Mouse (Mus musculus) embryonic facial prominence, embryonic 10.5 days (tissue): ENCODE results near the gene Vmn1r223. TPM values are rescaled to one million over a fixed set of nuclear protein-coding genes. Genes with fewer than 3 reads are reported as not detected.

Experiments used
- DNase-seq: peaks from one replicate; pipeline ENCODE4 v3.0.0-alpha.2; 2017; ENCODE audit warnings: low spot score
- H3K27ac ChIP-seq: fragments of 300-500 bp; sonication (generic); replicated peaks from 2 replicates; pipeline ENCODE4 v1.5.1; 2016; ENCODE audit warnings: mild to moderate bottlenecking
- H3K27me3 ChIP-seq: fragments of 300-500 bp; sonication (generic); replicated peaks from 2 replicates; pipeline ENCODE4 v1.6.1; 2016; ENCODE audit warnings: low read depth, mild to moderate bottlenecking; ENCODE audit not compliant: poor library complexity, severe bottlenecking
- H3K36me3 ChIP-seq: fragments of 300-500 bp; sonication (generic); replicated peaks from 2 replicates; pipeline ENCODE4 v1.6.1; 2016; ENCODE audit warnings: mild to moderate bottlenecking, moderate library complexity
- H3K4me1 ChIP-seq: fragments of 300-500 bp; sonication (generic); 2 replicates; pipeline ENCODE4 v1.6.1; 2016
- H3K4me3 ChIP-seq: fragments of 300-500 bp; sonication (generic); 2 replicates; pipeline ENCODE4 v1.5.1; 2016; ENCODE audit warnings: mild to moderate bottlenecking, moderate library complexity
- H3K9me3 ChIP-seq: fragments of 300-500 bp; sonication (generic); 2 replicates; pipeline ENCODE4 v1.6.1; 2016; ENCODE audit warnings: mild to moderate bottlenecking
- WGBS: fragments of 180-500 bp; shearing (Covaris S2); methylation state at CpG from one replicate; pipeline ENCODE4 v1.1.7; 2016; 5-methylcytosine and 5-hydroxymethylcytosine counted together
- polyA plus RNA-seq: library from polyadenylated mRNA; unstranded; fragments of >200 nt; fragmentation: Nextera tagmentation; extraction: Ambion mirVana; gene quantifications from 2 replicates; pipeline ENCODE4 v1.2.1, GENCODE M21; 2016

Vmn1r223 gene
- polyA plus RNA-seq, 1 experiment from 2014 or later = not detected

- Histone ChIP-seq H3K4me3 (peak overlapping the region; percentile 63), H3K27me3 (peaks cover 30% of the 10 kb centered on the region), H3K36me3 (no peaks in the 10 kb centered on the region), H3K9me3 (no peaks in the 10 kb centered on the region), H3K27ac (no peak overlapping the region; the same call in 1 of the 2 replicates), H3K4me1 (peaks cover 11% of the 10 kb centered on the region; the same call in 1 of the 2 replicates)
- WGBS = under 1% methylated on average over 35 of the region's 35 CpGs
- DNase-seq = peak; percentile 68
These were observed 39.2 kb downstream of the Vmn1r223 start for GRCm38 (mm10) chr13:23285921-23286720.

DNA sequence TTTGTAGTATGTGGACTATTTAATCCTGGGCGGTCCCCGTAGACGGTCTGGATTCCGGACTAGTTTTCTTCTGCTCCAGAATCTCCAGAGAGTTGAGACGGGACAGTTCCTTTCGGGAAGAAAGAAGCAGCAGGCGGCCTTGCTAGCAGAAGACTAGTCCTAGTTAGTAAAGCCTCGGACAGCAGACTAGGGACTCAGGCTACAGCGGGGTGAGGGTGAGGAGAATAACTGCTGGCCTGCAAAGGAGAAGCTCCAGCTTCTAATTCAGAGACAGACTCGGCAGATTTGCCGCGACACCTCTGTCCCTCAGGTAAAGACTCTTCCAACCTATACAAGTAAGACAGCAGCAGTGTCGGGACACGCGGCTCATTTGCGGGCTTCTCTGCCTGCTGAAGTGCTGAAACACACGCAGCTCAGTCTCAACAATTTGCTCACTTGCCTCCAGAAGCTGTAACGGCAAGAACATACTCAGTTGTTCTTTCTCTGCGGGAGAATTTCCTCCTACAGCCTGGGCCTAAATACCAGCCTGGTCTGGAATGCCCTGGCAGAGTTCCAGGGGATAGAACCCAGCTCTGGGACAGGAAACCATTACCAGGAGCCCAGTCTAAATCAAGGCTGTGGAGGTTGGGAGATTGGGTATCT, 39.9 kb downstream of the Vmn1r223 start:
- H3K36me3 ChIP-seq = no peaks in the 10 kb centered on the region
- WGBS = under 1% methylated on average over 19 of the region's 19 CpGs
- peak; percentile 43 for DNase-seq

GRCm38 (mm10) chr13:23297737-23298136, 50.8 kb downstream of the Vmn1r223 start:
- no peak for DNase-seq
- H3K27ac ChIP-seq = no peak overlapping the region
- H3K36me3 ChIP-seq = no peaks in the 10 kb centered on the region
- H3K27me3 ChIP-seq = no peaks in the 10 kb centered on the region
- H3K4me3 ChIP-seq = peak overlapping the region; percentile 70
- H3K9me3 ChIP-seq = no peaks in the 10 kb centered on the region
- 2% methylated on average over 5 of the region's 5 CpGs for WGBS
- H3K4me1 ChIP-seq = peaks cover 17% of the 10 kb centered on the region; the same call in 1 of the 2 replicates

More for the DNA sequence above, 39.9 kb downstream of the Vmn1r223 start:
- Histone ChIP-seq H3K4me1 (peaks cover 11% of the 10 kb centered on the region; the same call in 1 of the 2 replicates), H3K9me3 (no peaks in the 10 kb centered on the region), H3K27ac (no peak overlapping the region), H3K27me3 (peaks cover 30% of the 10 kb centered on the region), H3K4me3 (peak overlapping the region; percentile 63)

- peak overlapping the region; percentile 70 for H3K4me3 ChIP-seq
- 1% methylated on average over 21 of the region's 21 CpGs for WGBS
- H3K36me3 ChIP-seq = no peaks in the 10 kb centered on the region
- DNase-seq = peak; percentile 74
- H3K27ac ChIP-seq = peak overlapping the region; percentile 54; the same call in 1 of the 2 replicates
- peaks cover 17% of the 10 kb centered on the region; the same call in 1 of the 2 replicates for H3K4me1 ChIP-seq
- no peaks in the 10 kb centered on the region for H3K27me3 ChIP-seq
- H3K9me3 ChIP-seq = no peaks in the 10 kb centered on the region
These were observed 51.7 kb downstream of the Vmn1r223 start for GRCm38 (mm10) chr13:23298445-23299232.

DNA sequence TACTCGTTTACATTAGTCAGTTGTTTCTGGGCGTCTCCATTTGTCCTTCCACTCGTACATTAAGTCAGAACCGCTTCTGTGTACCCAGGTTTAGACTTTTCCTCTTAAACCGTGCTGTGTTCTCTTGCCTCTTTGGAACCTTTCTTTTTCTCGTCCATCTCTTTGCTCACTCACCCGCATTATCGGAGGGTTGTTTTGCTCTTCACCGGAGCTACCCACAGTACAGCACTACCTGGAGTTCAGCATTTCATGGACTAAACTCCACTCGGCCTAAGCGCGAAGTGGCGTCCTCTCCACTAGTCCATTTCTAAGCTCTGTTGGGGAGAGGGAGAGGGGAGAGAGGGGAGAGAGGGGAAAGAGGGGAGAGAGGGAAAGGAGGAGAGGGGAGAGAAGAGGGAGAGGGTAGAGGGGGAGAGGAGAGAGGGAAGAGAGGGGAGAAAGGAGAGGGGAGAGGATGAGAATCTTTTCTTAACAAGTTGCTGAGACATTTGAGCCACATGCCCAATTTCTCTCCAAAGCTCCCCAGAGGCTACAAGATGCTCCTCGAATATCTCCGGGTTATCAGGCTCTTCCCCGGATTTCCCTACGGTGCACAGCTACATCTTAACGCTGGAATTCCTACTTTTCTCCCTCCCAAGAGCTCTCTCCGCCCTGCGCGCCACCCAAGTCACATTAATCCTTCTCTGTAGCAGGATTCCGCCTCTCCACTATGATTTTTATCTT, 52.5 kb downstream of the Vmn1r223 start:
- DNase-seq = peak; percentile 53
- Histone ChIP-seq H3K4me3 (peak overlapping the region; percentile 70), H3K9me3 (no peaks in the 10 kb centered on the region), H3K4me1 (peaks cover 17% of the 10 kb centered on the region; the same call in 1 of the 2 replicates), H3K27me3 (no peaks in the 10 kb centered on the region), H3K27ac (peak overlapping the region; percentile 72), H3K36me3 (no peaks in the 10 kb centered on the region)
- WGBS = under 1% methylated on average over 22 of the region's 22 CpGs

DNA sequence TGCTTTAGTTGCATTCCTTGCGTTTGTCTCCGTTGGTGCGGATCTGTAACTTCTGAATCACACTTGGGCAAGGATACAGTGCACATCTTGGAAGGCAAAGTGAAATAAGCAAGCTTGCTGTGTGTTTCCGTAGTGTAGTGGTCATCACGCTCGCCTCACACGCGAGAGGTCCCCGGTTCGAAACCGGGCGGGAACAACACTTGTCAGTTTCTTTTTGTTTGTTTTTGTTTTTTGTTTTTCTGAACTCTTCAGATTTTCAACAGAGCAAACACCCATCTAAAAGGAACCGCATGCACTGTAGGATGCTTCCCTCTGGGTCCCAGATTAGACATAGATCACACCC, 53.0 kb downstream of the Vmn1r223 start:
- no peaks in the 10 kb centered on the region for H3K36me3 ChIP-seq
- no peaks in the 10 kb centered on the region for H3K9me3 ChIP-seq
- H3K27ac ChIP-seq = peak overlapping the region; percentile 72; the same call in 1 of the 2 replicates
- peak overlapping the region; percentile 70 for H3K4me3 ChIP-seq
- under 1% methylated on average over 13 of the region's 13 CpGs for WGBS
- peaks cover 17% of the 10 kb centered on the region; the same call in 1 of the 2 replicates for H3K4me1 ChIP-seq
- DNase-seq = peak; percentile 88
- H3K27me3 ChIP-seq = no peaks in the 10 kb centered on the region

Other genes with a start within 250 kb of the Vmn1r223 start
- not detected in 2 replicates for gene Vmn1r213, start 239.5 kb upstream of the Vmn1r223 start, polyA plus RNA-seq
- not detected in 2 replicates for gene Vmn1r214, start 216.7 kb upstream of the Vmn1r223 start, polyA plus RNA-seq
- gene Vmn1r215, start 179.1 kb upstream of the Vmn1r223 start, polyA plus RNA-seq = not detected in 2 replicates
- gene Vmn1r217, start 128.9 kb upstream of the Vmn1r223 start, polyA plus RNA-seq = not detected in 2 replicates
- not detected in 2 replicates for gene Vmn1r218, start 114.0 kb upstream of the Vmn1r223 start, polyA plus RNA-seq
- 0.04 and 0.06 TPM in 2 replicates for gene Vmn1r219, start 87.8 kb upstream of the Vmn1r223 start, polyA plus RNA-seq
- not detected in 2 replicates for gene Vmn1r220, start 59.2 kb upstream of the Vmn1r223 start, polyA plus RNA-seq
- gene Vmn1r221, start 33.0 kb upstream of the Vmn1r223 start, polyA plus RNA-seq = not detected in 2 replicates
- gene Vmn1r222, start 11.2 kb upstream of the Vmn1r223 start, polyA plus RNA-seq = not detected in 2 replicates
- 59.9 and 60.6 TPM in 2 replicates for gene Zfp322a, start 122.1 kb downstream of the Vmn1r223 start, polyA plus RNA-seq
- gene Abt1, start 176.7 kb downstream of the Vmn1r223 start, polyA plus RNA-seq = 15.0 and 15.6 TPM in 2 replicates
- 0.12 and 0.16 TPM in 2 replicates for gene Btn1a1, start 218.8 kb downstream of the Vmn1r223 start, polyA plus RNA-seq
- gene Btn2a2, start 241.7 kb downstream of the Vmn1r223 start, polyA plus RNA-seq = 0.99 and 1.2 TPM in 2 replicates